Mouse (Mus musculus) Patski (cell line): ENCODE data around the gene Grrp1. TPM values are rescaled to one million over a fixed set of nuclear protein-coding genes. Genes with fewer than 3 reads are reported as not detected.

Experiments
- ATAC-seq: fragments of 100-300 bp; one replicate; pipeline ENCODE4 v1.8.0; 2021
- CTCF ChIA-PET: fragments of 350-600 bp; sonication (Branson Sonifier 250); formaldehyde crosslinking; loops from one replicate; lab custom pipeline; 2022; ENCODE audit warnings: inconsistent platforms; lab: Charles Lee
- POLR2A ChIA-PET: fragments of 350-600 bp; sonication (Branson Sonifier 250); formaldehyde crosslinking; loops from one replicate; lab custom pipeline; 2022; ENCODE audit warnings: antibody characterized with exemption, inconsistent platforms; lab: Charles Lee
- DNase-seq: peaks from one replicate; pipeline ENCODE4 v3.0.0-alpha.2; 2011; ENCODE audit warnings: low read depth, low spot score
- H3K27me3 ChIP-seq: fragments of 371-371 bp; one replicate; pipeline ENCODE4 v1.5.1; 2021
- CTCF ChIP-seq: fragments of 100-300 bp; IDR thresholded peaks from one replicate; pipeline ENCODE4 v1.5.1; 2021
- in situ Hi-C: fragments of 300-500 bp; cut with MboI; formaldehyde crosslinking; loops from 3 replicates; pipeline ENCODE4 v1.11.1; 2018; ENCODE audit warnings: low pct_unique_long_range_greater_than_20kb, mixed read lengths
- polyA plus RNA-seq: library from polyadenylated mRNA; unstranded; gene quantifications from one replicate; pipeline ENCODE4 v1.2.3, GENCODE M21; 2021

The Grrp1 gene
- polyA plus RNA-seq, 1 experiment from 2014 or later = not detected

DNA sequence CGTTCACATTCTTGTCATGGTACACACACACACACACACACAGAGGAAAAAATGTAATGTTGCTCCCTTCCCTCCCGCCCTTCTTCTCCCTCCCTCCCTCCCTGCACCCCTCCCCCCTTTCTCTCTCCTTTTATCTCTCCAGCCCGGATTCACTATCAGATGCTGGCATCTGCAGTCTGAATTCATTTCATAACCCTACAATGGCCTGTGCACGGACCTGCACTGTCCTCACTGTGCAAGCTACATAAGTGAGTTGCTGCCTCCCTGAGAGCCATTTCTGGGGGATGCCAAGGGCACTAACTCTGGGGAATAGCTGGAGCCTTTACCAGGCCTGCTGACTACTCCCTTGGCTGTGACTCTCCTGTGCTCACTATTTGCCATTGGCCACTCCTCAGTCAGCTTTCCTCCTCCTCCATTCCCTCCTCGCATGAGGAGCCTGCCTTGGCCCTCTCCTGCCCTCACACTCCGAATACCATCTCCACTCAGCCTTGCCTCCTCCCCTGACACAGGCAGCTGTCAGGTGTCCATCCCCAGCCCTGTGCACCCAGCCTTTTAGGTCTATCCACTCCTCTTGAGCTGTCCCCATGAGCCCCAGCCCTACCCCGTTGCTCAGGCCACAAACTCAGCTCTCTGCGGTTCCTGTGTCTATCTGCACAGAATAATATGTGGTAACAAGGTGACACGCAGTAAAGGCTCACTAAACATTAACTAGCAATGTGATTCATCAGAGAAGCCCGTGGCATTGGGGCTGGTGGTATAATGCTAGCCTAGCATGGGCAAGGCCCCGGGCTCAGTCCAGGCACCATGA lies 30.9 kb downstream of the Grrp1 start:
- in situ Hi-C loops = no loop called here
- POLR2A ChIA-PET = no interaction called here
- TF ChIP-seq CTCF = no peak
- ATAC-seq (peak; percentile 91), DNase-seq (peak; percentile 96)
- CTCF ChIA-PET = interaction anchor here (0.5 to 1.7 kb wide), 3 partner anchors 23 to 145 kb away, joined by 3 to 4 read pairs (median 4); partner anchors contain the start of genes Cep85 and Gm30191
- no peaks in the 10 kb centered on the region for H3K27me3 ChIP-seq

DNA sequence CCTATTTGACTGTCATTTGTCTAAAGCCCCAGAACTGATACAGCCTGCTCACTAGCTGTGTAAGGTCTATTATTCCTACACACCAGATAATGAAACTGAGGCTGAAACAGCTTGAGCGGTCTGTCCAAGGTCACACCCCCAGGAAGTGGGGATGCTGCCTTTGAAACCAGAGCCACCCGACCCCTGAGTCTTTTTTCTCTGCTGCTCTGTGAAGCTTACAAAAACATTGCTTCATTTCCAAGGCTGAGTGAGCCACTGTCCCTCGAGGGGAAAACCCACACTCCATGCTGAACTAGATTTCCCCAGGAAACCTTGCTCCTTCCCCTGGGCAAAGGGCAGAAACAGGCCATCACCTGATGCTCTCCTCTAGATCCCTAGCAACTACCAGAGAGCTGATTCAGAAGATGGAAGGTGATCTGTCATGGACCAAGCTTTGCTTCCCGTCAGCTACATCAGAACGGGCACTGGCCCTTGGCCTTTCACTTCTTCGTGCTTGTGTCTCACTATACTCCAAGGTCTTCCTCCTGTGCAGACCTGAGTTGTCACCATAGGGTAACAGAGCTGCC lies 47.3 kb downstream of the Grrp1 start:
- ATAC-seq (no peak), DNase-seq (no peak)
- POLR2A ChIA-PET = interaction anchor here (0.5 to 0.7 kb wide), 3 partner anchors 17 to 144 kb away, joined by 3 to 8 read pairs (median 4); no protein-coding TSS in a partner anchor
- no peaks in the 10 kb centered on the region for H3K27me3 ChIP-seq
- TF ChIP-seq CTCF = no peak
- CTCF ChIA-PET = interaction anchor here (1.9 kb wide), 1 partner anchor 9 kb away, joined by 5 read pairs; no protein-coding TSS in a partner anchor
- in situ Hi-C loops = no loop called here

DNA sequence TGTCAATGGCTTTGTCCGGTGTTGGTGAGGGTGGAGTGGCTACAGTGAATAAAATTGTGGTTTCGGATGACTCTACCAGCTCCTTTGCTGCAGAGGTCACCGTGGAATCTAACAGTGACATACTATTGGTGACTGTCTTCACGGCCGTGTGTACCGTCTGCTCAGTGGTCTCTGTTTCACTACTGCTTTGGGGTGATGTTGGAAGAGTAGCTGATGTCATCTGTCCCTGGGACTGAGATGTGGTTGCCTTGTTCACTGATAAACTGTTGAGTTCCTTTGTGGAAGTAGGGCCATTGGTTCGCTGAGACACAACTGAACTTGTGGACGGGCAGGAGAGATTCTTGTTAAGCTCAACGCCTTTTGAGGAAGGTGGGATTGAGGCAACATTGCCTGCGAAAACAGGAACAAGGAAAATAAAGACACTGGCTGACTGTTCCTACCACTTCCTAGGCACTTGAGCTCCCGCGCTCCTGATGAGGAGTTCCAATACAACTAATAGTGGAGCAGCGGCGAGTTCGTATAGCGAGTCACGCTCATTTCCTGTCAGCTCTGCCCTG lies 50.5 kb downstream of the Grrp1 start:
- no peak for TF ChIP-seq CTCF
- no peak for DNase-seq
- H3K27me3 ChIP-seq = no peaks in the 10 kb centered on the region
- POLR2A ChIA-PET = no interaction called here
- ATAC-seq = no peak
- in situ Hi-C loops = no loop called here
- CTCF ChIA-PET = interaction anchor here (1.4 kb wide), 1 partner anchor 60 kb away, joined by 3 read pairs; no protein-coding TSS in a partner anchor

DNA sequence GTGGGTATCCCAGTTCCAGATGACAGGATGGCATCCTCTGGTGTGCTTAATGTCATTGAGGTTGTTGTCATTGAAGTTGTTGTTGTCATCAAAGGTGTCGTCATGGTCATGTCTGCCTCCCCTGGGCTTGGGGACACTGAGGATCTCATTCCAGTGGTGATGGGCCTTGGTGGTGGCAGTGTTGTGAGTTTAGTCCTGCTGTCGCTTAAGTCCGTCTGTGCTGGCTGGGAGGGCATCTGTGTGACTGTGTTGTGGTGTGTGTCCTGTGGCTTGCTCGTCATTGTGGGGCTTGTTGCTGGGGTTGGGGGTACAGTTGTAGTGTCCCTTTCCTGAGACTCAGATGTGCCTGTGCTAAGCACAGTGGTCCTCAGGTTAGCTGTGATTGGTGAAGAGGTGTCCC lies 51.0 kb downstream of the Grrp1 start, which contains the start of gene Gm7534:
Gm7534 (minus strand) TSS at position 101 of the 400 bp plus-strand sequence.
- ChIA-PET CTCF (no interaction called here), POLR2A (no interaction called here)
- H3K27me3 ChIP-seq = no peaks in the 10 kb centered on the region
- DNase-seq = no peak
- TF ChIP-seq CTCF = no peak
- ATAC-seq = no peak
- in situ Hi-C loops = no loop called here

Other genes starting within 250 kb of the Grrp1 start
- not detected for gene Lin28a, start 235.3 kb downstream of the Grrp1 start, polyA plus RNA-seq
- gene Zfp683, start 200.3 kb downstream of the Grrp1 start, polyA plus RNA-seq = not detected
- gene Crybg2, start 193.3 kb downstream of the Grrp1 start, polyA plus RNA-seq = 0.18 TPM
- not detected for gene Cd52, start 159.0 kb downstream of the Grrp1 start, polyA plus RNA-seq
- gene Ubxn11, start 151.5 kb downstream of the Grrp1 start, polyA plus RNA-seq = 10.0 TPM
- gene Sh3bgrl3, start 125.3 kb downstream of the Grrp1 start, polyA plus RNA-seq = 207 TPM
- 20.9 TPM for gene Cep85, start 67.0 kb downstream of the Grrp1 start, polyA plus RNA-seq
- not detected for gene Gm7534, start 51.1 kb downstream of the Grrp1 start, polyA plus RNA-seq
- gene Catsper4, start 26.7 kb downstream of the Grrp1 start, polyA plus RNA-seq = 0.10 TPM
- 2.3 TPM for gene Cnksr1, start 15.7 kb downstream of the Grrp1 start, polyA plus RNA-seq
- 0.23 TPM for gene E130218I03Rik, start 10.4 kb downstream of the Grrp1 start, polyA plus RNA-seq
- 10.4 TPM for gene Zfp593, start 8.5 kb downstream of the Grrp1 start, polyA plus RNA-seq
- gene Gm30191, start 7.2 kb downstream of the Grrp1 start, polyA plus RNA-seq = not detected
- 8.7 TPM for gene Pdik1l, start 33.8 kb upstream of the Grrp1 start, polyA plus RNA-seq
- gene Trim63, start 61.0 kb upstream of the Grrp1 start, polyA plus RNA-seq = 0.36 TPM
- not detected for gene Slc30a2, start 89.1 kb upstream of the Grrp1 start, polyA plus RNA-seq
- gene Extl1, start 129.7 kb upstream of the Grrp1 start, polyA plus RNA-seq = 0.98 TPM
- gene Pafah2, start 142.2 kb upstream of the Grrp1 start, polyA plus RNA-seq = 36.0 TPM
- gene Stmn1, start 214.2 kb upstream of the Grrp1 start, polyA plus RNA-seq = 204 TPM
- gene Paqr7, start 242.6 kb upstream of the Grrp1 start, polyA plus RNA-seq = 4.3 TPM